Mouse (Mus musculus) yolk sac, embryonic 10.5 days (tissue): ENCODE measurements around the gene Pkp4.
A peak's percentile ranks its signal among the peaks of the same experiment; 100 is the strongest.

Experiments used
- DNase-seq: peaks from one replicate; pipeline ENCODE4 v3.0.0-alpha.2; 2017; ENCODE audit warnings: low spot score

Gene Pkp4

DNA sequence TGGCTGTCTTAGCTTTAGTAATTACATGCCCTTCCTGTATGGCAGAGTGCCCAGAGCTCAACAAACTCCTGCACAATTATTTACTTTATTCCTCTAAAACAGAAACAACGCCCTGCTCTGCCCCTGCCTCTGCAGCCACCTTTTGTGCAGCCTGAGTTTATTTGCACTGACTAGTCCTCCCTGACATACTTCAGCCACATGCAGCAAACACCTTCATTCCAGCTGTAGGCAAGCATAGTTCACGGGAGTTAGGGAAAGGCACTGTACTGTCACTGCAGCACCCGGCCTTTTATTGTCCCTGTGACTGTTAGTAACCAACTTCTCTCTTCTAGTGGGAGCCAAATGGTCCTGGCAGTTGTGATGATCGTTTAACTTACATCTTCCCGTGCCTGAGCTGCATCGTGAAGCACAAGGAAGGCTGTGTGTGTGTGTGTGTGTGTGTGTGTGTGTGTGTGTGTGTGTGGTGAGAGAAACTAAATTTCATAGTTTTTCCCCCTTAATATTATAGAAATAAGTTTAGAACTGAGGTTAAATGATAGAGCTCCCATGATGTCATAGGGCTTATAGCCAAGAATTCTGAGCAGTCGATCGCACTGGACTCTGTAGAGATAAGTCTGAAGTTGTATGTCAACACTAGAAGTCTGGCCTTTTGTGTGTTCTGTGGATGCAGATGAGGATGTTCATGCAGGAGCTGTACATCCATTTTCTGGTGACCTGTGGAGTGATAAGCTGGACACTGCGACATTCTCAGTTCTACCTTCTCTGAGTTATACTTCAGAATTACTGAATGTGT lies 59.5 kb downstream of the Pkp4 start:
- no peak for DNase-seq

DNA sequence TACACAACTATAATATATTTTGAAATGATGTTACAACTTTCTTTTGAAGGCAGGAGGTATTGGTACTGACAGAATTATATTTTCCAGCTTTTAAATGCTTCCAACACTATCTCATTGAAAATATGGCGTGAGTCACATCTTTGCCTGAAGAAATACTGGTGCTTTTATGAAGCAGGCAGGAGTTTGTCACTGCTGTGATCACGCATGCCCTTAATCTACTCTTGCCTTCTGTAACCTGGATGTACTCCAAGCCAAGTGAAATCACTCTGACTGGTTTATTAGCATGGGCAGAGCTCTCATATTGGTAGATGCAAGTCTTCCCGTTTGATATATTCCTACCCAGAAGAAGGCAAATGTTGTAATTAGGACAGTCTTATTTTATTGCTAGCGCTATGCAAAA lies 65.7 kb downstream of the Pkp4 start:
- no peak for DNase-seq

DNA sequence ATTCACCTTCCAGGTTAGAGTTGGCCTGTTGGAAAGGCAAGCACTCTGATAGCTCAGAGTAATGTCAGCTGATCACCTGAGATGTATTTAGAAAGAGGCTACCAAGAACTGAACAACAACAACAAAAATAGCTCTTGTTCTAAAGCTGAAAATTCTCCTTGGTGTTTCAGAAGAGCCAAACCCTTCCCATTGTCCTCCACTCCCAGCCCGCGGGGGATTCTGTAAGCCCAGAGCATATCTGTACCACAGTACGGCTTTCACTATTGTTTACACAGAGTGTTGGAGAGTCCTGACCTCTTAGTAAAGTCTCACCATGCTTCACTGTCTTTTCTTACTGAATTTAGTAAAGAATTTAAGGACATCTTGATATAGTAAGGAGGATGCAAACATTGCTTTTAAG lies 66.4 kb downstream of the Pkp4 start:
- DNase-seq, result no peak

DNA sequence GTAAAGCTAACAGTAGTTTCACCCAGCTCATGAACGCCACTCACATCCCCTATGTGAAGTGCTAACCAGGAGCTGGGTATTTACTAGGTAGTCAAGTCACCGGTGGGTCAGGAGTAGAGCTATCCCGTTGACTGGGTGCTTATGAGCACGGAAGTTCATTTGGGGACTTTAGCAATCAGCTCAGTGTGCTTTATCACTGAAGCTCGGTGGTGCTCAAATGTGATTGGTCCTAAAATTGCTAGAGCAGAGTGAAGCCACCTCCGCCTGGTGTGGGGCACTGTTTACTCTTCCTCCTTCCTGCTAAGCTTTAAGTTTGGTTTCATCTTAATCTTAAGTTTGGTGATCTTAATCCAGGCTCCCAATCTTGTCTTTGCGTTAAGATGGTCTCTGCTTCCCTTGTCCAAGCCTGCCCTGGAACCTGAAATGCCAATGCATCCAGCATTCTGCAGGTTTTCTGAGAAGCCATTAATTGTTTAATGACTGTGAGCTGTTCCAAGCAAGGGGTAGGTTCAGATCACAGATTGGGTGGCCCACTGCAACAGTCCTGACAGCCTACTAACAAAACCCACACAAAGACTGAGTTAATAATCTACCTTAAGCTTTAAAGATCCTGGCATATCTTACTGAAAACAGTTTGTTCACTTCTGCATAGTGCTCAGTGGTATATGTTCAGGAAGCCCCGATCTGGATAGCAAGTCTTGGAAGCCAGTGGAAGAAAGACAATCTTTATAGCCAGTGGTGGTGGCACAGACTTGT lies 67.0 kb downstream of the Pkp4 start:
- no peak for DNase-seq

DNA sequence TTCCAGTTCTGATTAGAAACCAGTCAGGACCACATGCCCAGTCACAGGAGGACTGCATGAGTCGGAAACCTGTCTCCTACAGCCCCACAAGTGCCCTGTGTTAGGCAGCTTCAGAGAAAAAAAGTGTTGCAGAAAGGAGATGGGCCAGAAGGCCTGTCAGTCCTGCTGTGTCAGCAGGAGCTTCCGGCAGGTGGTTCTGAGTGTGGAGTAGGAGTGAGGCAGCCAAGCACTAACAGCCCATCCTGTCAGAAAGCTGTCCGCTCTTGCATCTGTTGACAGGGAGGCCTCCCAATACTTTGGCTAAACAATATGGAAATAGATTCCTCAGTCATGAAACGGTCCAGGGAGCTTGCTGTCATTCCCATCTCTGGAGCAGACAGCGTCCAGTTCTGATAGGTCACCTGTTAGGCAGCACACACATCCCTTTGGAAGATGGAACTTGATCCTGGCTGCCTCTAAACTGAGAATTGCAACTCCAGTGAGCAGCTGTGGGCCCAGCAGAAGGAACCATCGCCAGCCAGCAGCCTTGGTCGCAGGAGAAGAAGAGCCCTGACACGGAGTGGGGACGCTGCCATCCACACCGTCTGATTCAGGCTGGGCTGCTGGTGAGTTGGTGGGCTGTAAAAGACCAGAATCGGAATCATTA lies 68.7 kb downstream of the Pkp4 start:
- no peak for DNase-seq

DNA sequence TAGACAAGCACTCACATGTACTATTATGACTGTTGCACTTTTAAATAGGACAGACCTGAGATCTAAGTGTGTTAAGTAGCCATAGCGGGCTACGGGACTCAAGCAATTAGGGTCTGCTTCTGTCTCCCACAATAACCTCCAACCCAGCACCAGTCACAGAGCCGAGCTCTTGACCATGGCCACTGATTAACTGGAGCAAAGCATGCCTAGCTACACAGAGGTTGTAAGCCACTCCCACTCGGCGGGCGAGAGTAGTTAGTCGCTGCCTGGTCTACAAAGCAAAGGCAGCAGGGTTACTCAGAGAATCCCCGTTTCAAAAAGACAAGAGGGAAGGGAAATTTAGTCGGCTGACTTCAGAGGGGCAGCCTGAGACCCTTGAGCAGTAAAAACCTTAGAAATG lies 70.0 kb downstream of the Pkp4 start:
- DNase-seq, result peak; percentile 55

DNA sequence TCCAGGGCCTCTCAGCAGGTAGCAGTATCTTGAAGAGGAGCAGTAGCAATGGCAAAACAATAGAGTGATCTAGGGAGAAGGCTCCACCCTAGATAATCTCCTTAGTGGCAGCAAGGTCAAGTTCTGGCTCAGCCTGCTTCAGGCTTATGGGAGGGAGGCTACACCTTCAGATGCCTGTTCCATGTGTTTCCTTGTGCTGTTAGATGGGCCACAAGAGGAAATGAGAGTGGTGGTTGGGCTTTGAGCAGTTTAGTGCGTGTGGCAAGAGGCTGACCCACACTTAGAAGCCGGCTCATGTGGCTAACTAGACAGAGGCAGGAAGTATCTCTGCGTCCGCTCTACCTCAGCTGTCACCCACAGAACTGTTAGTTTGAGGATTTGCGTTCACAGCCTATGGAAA lies 70.9 kb downstream of the Pkp4 start:
- DNase-seq, result no peak

DNA sequence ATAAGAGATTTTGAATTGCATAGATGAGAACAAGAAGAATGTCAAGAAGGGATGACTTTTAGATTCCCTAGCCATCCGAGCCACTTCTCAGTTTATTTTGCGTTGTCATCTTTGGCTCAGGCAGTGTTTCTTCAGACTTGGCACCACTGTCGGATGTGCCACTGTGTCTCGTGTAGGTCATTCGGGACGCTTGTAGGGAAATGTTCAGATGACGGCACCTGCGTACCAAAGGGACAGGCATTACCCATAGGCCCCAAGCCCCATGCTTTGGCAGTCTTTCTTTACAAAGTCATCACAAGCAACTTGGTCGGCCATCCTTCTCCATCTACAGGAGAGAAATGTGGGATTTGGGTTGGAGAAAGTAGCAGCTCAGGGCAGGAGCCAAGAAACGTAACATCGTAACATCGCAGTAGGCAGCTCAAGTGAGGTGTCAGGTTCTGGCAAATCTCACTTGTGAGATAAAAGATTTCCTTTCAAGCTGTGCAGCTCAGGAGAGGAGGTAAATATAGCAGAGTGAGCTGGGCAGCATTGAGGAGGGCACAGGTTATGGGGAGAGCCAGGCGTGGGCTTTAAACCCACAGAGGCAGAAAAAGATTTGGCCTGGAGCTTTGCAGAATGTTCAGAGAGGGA lies 72.8 kb downstream of the Pkp4 start:
- DNase-seq, result no peak

DNA sequence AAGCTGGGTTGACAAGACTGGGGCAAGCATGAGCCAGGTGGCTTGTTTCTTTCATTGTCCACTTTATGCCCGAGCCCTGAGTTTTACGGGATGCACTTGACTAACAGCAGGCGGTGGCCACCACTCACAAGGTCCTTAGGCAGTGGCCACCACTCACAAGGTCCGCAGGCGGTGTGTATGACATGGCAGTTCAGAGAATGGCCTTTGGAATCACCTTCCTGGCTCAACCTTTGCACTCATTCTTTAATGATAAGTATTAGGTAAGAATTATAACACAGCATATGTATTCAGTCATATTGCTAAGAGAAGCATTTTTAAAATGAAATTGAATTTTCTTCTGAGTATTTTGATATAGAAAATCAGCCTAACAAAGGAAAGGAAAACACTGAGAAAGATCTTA lies 73.3 kb downstream of the Pkp4 start:
- DNase-seq, result peak; percentile 32

DNA sequence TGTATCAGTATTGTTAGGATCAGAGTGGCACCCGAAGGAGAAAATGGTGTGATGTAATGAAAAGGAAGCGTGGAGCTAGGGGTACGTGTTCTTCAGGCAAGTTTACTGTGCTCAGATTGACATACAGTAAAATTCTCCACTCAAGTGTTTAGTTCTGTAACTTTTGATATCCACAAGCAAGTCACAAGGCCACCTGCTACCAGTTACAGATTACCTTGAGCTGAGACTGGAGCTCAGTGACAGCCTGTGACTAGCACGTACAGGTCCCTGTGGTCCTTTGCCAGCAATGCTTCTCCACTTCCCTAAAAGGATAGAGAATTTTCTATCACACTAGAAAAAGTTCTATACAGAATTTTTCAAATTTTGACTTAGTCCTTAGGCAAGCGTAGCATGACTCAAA lies 73.9 kb downstream of the Pkp4 start:
- DNase-seq, result no peak

DNA sequence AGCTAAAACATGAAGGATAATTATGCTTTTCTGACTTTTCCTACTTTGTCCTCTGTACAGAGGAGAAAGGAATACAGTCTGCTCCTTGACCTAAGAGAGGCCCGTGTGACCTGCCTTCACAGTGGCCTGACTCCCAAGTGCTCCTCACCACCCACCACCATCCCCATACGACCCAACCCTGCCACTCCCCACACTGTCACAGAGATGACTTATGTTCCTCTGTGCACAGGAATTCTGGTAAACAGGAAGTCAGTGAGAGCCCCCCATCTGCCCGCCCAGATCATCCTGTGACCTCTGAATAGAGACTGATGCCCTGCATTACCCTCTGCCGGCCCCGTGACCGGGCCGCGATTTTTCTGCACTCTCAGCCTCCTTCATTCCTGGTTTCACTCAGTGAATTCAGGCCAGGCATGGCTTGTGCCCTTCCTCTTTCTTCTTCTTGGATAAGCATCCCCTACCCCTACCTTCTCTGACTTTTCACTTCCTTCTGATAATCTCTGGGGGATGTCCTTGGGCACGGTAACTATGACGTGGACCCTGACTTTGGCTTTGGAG lies 79.3 kb downstream of the Pkp4 start:
- DNase-seq, result no peak

DNA sequence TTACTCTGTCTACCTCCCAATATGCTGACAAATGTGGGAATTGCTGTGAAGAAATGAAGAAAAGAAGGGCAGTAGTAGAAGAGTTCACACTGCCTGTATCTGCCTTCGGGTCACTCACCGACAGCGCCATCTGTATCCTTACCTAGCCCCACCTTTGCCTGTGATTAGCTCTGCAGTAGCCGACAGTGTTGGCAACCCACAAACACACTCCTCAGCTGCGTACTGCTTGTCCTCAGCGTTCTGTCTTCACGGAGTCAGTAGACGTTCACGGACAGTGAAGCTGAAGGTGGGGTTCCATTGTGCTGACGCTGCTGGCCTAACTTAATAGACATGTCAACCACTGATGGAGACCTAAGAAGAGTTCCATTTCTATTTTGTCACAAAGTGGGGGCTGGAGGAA lies 81.5 kb downstream of the Pkp4 start:
- no peak for DNase-seq

DNA sequence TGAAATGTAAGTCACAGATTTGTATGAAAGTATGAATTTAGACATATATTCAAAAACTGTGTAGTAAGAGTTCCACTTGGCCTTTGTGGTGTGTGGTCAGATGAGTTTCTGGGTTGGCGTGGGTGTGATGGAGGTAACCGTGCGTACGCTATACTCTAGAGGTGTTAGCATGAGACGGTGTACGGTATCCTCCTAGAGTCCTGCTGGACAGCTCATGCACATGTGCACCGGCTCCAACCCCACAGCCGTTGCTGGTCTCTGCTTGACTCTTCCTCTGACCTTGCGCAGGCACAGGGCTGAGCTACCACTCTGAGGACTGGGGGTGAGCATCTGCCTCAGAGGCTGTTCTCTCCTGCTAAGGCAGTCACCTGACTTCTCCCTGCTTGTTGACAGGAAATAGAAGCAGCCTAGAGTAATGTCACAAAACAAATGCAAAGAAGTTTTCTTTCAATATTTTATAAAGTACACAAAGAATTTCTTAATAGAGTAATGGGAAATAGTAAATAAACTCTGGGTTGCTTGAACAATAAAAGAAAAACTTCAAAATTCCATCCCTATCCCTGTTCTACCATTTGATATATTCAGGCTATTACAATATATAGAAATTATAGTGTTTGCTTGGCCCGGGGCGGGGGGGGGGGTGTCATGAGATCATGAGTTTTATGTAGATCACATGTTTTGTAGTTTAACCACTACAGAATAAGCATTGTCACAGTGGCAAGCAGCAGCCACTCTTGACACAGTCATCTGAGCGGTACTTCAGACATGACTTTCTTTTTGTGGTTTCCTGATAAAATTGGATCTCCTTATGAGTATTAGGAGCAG lies 83.8 kb downstream of the Pkp4 start:
- DNase-seq, result no peak

DNA sequence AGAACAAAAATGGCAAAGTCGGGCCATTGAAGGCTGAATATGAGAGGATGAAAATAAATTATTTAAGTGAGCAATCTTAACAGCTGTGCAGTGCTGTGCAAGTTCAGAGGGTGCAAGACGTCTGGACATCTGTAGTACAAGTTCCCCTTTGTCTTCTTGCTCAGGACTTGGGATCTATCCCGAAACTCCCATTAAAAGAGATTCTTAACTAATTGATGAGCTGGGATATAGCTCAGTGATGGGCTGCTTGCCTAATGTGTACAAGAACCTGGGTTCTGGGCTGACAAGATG lies 84.4 kb downstream of the Pkp4 start:
- DNase-seq, result no peak

DNA sequence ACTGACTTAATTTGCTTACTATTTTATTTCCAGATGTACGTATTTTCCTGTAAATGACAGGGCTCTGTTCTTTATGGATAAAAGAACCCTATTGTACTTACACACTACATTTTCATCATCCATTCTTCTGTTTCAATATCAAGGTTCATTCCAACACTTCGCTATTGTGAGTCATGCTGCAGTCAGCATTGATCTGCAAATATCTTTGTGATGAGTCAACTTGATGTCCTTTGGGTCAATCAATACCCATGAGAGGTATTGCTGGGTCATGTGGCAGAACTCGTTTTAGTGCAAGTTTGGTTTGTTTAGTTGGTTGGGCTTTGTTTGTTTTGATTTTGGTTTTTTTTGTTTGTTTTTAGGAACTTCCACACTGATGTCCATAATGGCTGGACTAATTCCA lies 88.2 kb downstream of the Pkp4 start:
- no peak for DNase-seq

DNA sequence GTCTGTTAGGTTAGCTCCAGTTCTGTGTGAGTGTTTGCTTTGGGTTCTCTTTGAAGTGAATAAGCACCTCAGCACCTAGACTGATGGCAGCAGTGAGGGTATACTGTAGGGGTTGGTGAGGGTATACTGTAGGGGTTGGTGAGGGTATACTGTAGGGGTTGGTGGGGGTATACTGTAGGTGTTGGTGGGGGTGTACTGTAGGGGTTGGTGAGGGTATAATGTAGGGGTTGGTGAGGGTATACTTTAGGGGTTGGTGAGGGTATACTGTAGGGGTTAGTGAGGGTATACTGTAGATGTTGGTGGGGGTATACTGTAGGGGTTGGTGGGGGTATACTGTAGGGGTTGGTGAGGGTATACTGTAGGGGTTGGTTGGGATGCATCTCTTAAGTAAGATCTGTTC lies 92.2 kb downstream of the Pkp4 start:
- no peak for DNase-seq

DNA sequence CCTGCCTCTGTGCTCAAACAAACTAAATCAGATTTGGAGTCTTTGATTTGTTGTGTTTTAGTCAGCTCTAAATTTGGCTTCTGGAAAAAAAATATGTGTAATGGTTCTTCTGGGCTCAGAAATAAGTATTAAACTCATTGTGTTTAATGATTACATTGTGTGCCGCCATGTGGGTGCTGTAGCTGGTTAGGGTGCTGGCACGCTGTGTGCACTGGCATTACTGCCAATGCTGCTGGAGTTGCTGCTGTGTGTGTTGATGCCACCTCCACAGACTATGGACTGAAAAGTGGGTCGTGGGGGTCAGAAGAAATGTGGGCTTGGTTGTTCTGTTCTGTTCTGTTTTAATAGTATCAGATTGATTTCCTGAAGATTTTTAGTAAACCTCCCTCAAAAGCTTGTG lies 92.8 kb downstream of the Pkp4 start:
- DNase-seq, result no peak

DNA sequence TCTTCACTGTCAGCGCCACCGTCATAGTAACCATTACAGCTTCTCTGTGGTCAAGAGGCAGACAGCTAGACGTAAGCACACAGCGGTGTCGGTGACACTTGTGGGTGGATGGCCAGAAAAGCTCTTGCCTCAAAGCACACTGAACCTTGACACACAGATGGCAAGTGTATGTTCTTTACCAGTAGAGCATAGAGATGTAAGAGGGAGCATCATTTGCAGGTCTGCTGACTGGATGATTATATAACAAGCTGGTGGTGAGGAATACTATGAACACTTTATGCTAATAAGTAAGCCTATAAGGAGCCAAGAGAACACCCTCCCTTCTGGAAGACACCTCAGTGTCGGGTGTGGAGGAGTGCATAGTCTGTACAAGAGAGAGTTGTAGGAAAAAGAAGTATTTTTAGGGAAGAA lies 98.2 kb downstream of the Pkp4 start:
- no peak for DNase-seq

DNA sequence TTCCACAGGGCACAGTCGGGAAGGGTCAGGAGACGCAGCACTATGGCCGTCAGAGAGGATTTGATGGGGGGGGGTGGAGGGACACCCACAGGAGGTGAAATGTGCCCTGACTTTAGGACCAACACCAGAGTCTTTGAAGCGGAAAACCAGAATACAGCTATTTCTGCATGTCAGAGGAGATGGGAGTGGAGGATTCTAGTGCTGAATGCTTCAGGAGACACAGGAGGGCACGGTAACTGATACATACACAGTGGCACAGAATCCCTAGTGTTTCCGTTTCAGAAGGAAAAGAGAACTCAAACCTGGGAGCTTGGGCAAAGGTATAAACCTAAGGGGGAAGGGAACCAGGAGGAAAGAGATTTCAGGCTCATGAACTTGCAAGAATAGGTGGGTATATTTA lies 98.7 kb downstream of the Pkp4 start:
- DNase-seq, result no peak

DNA sequence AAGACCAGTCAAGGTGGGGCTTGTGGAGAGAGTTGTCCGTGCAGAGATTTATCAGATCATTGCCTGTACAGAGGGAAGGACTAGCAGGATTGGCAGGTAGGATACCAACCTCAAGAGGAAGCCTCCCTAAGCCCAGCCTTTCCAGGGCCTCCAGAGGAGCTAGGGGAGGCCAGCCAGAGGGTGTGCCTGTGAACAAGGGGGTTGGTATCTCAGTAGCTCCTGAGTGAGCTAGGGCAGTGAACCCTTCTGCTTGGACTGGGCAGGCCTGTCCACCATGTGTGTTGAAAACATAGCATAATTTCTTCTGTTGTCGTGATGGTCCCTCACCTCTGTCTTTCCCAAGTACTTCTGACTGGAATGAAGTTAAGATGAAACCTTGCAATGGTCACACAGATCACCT lies 100.6 kb downstream of the Pkp4 start:
- no peak for DNase-seq

DNA sequence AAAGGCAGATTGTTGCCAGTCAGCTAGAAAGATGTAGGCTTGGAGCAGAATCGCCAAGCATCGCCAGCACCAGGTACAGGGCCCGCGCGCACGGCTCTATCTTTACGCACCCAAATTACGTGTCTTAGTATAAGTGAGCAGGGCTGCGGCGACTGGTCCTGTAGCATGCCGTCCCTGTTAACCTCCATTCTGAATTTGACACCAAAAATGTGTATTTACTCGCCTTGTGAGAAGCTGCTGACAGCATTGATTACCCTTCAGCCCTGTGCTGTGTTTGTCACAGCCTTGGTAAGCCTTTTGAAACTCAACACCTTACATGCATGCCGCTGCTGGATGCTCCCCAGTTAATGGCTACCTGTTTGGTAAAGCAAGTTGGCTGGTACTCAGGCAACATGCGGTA lies 105.8 kb downstream of the Pkp4 start:
- DNase-seq, result no peak

DNA sequence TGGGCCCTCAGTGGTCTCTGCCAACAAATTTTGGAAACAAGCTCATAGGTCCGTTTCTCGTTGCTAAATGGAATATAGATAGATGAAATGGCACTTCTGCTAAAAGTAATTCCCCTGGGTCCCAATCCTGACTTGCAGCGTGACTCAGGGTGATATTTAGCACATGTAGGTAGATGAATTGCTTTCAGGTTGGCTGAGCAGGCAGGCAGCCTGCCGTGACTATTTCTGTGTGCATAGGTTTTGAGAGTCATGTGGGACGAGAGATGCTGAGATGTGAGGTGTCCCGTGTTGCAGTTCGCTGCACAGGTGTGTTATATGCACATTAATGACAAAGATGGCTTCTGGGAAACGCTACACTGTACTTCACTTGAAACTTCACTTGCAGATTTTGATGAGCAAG lies 111.2 kb downstream of the Pkp4 start:
- no peak for DNase-seq
